Mouse (Mus musculus) hindbrain, embryonic 11.5 days (tissue): ENCODE results near the gene Gm42372. TPM values are rescaled to one million over a fixed set of nuclear protein-coding genes. Genes with fewer than 3 reads are reported as not detected.
A peak's percentile ranks its signal among the peaks of the same experiment; 100 is the strongest.

Source experiments
- ATAC-seq: fragments of 200-750 bp; cut with Nextera tagmentation; 2 replicates; pipeline ENCODE4 v1.8.0; 2017; ENCODE audit warnings: mild to moderate bottlenecking, moderate TSS enrichment, moderate library complexity; ENCODE audit not compliant: low FRiP score
- DNase-seq: peaks from one replicate; pipeline ENCODE4 v3.0.0-alpha.2; 2015; ENCODE audit warnings: low spot score
- H3K27ac ChIP-seq: fragments of 300-500 bp; sonication (generic); 2 replicates; pipeline ENCODE4 v1.5.1; 2014; ENCODE audit warnings: mild to moderate bottlenecking, low read depth, low read length
- H3K27me3 ChIP-seq: fragments of 300-500 bp; sonication (generic); 2 replicates; pipeline ENCODE4 v1.6.1; 2014; ENCODE audit warnings: mild to moderate bottlenecking, low read length, moderate library complexity, mixed read lengths; ENCODE audit not compliant: control insufficient read depth, insufficient read depth
- H3K36me3 ChIP-seq: fragments of 300-500 bp; sonication (generic); 2 replicates; pipeline ENCODE4 v1.6.1; 2014; ENCODE audit warnings: mild to moderate bottlenecking, low read length, moderate library complexity, mixed read lengths; ENCODE audit not compliant: control insufficient read depth, insufficient read depth
- H3K4me1 ChIP-seq: fragments of 300-500 bp; sonication (generic); replicated peaks from 2 replicates; pipeline ENCODE4 v1.6.1; 2014; ENCODE audit warnings: low read length, mixed read lengths; ENCODE audit not compliant: control insufficient read depth, insufficient read depth
- H3K4me2 ChIP-seq: fragments of 300-500 bp; sonication (generic); replicated peaks from 2 replicates; pipeline ENCODE4 v1.6.1; 2014; ENCODE audit warnings: mild to moderate bottlenecking, low read depth, low read length
- H3K4me3 ChIP-seq: fragments of 300-500 bp; sonication (generic); 2 replicates; pipeline ENCODE4 v1.5.1; 2014; ENCODE audit warnings: low read depth, low read length
- H3K9ac ChIP-seq: fragments of 300-500 bp; sonication (generic); 2 replicates; pipeline ENCODE4 v1.6.1; 2014; ENCODE audit warnings: low read depth, low read length
- H3K9me3 ChIP-seq: fragments of 300-500 bp; sonication (generic); 2 replicates; pipeline ENCODE4 v1.6.1; 2016; ENCODE audit warnings: low read length; ENCODE audit not compliant: control insufficient read depth
- WGBS: fragments of 180-500 bp; shearing (Covaris S2); extraction: QIAGEN DNeasy Blood & Tissue Kit; methylation state at CpG from one replicate; pipeline ENCODE4 v1.1.7; 2014; 5-methylcytosine and 5-hydroxymethylcytosine counted together
- polyA plus RNA-seq: library from polyadenylated mRNA; unstranded; fragments of >200 nt; fragmentation: Nextera tagmentation; extraction: Ambion mirVana; gene quantifications from 2 replicates; pipeline ENCODE4 v1.2.1, GENCODE M21; 2014

Gm42372 gene
- polyA plus RNA-seq, 1 experiment from 2014 or later = 1.7 TPM

GRCm38 (mm10) chr7:16955712-16956111 lies 27.2 kb upstream of the Gm42372 start:
- no peak overlapping the region for H3K9ac ChIP-seq
- no peak overlapping the region for H3K4me3 ChIP-seq
- DNase-seq (no peak), ATAC-seq (no peak)
- H3K9me3 ChIP-seq = no peaks in the 10 kb centered on the region
- H3K36me3 ChIP-seq = no peaks in the 10 kb centered on the region
- H3K27ac ChIP-seq = no peak overlapping the region
- no peaks in the 10 kb centered on the region for H3K27me3 ChIP-seq
- no peak overlapping the region for H3K4me2 ChIP-seq
- H3K4me1 ChIP-seq = no peaks in the 10 kb centered on the region
- 85% methylated on average over 4 of the region's 4 CpGs for WGBS

- Histone ChIP-seq H3K4me2 (no peak overlapping the region), H3K4me3 (no peak overlapping the region), H3K27me3 (no peaks in the 10 kb centered on the region), H3K36me3 (no peaks in the 10 kb centered on the region), H3K9me3 (no peaks in the 10 kb centered on the region), H3K9ac (no peak overlapping the region), H3K4me1 (no peaks in the 10 kb centered on the region), H3K27ac (peak overlapping the region; percentile 65)
- ATAC-seq (no peak), DNase-seq (peak; percentile 60)
- 56% methylated on average over 15 of the region's 15 CpGs for WGBS
Measured at GRCm38 (mm10) chr7:16956410-16957265, 26.2 kb upstream of the Gm42372 start.

- H3K27me3 ChIP-seq = no peaks in the 10 kb centered on the region
- H3K9ac ChIP-seq = peak within 1 kb of the TSS; percentile 1; the same call in 1 of the 2 replicates
- H3K27ac ChIP-seq = peak within 1 kb of the TSS; percentile 95
- H3K36me3 ChIP-seq = no peaks in the 10 kb centered on the region
- H3K4me3 ChIP-seq = peak within 1 kb of the TSS; percentile 6
- DNase-seq (peak; percentile 96), ATAC-seq (peak; percentile 96)
- no peaks in the 10 kb centered on the region for H3K4me1 ChIP-seq
- peak within 1 kb of the TSS; percentile 53 for H3K4me2 ChIP-seq
- H3K9me3 ChIP-seq = no peaks in the 10 kb centered on the region
- 19% methylated on average over 17 of the region's 17 CpGs for WGBS
Measured at GRCm38 (mm10) chr7:16959539-16960187, 23.2 kb upstream of the Gm42372 start, which contains the start of gene Pnmal1. Gene Pnmal1, plus strand, starts transcription at chr7:16959679.

GRCm38 (mm10) chr7:16961678-16962077 lies 21.2 kb upstream of the Gm42372 start:
- Histone ChIP-seq H3K4me1 (no peaks in the 10 kb centered on the region), H3K36me3 (no peaks in the 10 kb centered on the region), H3K27ac (no peak overlapping the region), H3K27me3 (no peaks in the 10 kb centered on the region), H3K9me3 (no peaks in the 10 kb centered on the region), H3K4me2 (no peak overlapping the region), H3K4me3 (no peak overlapping the region), H3K9ac (no peak overlapping the region)
- DNase-seq (no peak), ATAC-seq (no peak)
- WGBS = 85% methylated on average over 5 of the region's 5 CpGs

GRCm38 (mm10) chr7:16968414-16968813 lies 14.5 kb upstream of the Gm42372 start:
- no peak for ATAC-seq
- WGBS = 87% methylated on average over 6 of the region's 6 CpGs
- no peak overlapping the region for H3K9ac ChIP-seq

GRCm38 (mm10) chr7:16971160-16971559 lies 11.7 kb upstream of the Gm42372 start:
- no peak overlapping the region for H3K9ac ChIP-seq

More at GRCm38 (mm10) chr7:16968414-16968813, 14.5 kb upstream of the Gm42372 start:
- Histone ChIP-seq H3K27me3 (no peaks in the 10 kb centered on the region), H3K4me1 (no peaks in the 10 kb centered on the region), H3K4me2 (no peak overlapping the region), H3K9me3 (no peaks in the 10 kb centered on the region), H3K36me3 (no peaks in the 10 kb centered on the region), H3K27ac (no peak overlapping the region), H3K4me3 (no peak overlapping the region)
- no peak for DNase-seq

GRCm38 (mm10) chr7:16974018-16974417 lies 8.9 kb upstream of the Gm42372 start:
- 52% methylated on average over 6 of the region's 6 CpGs for WGBS
- no peak overlapping the region for H3K27ac ChIP-seq
- no peak overlapping the region for H3K4me3 ChIP-seq
- DNase-seq (peak; percentile 19), ATAC-seq (no peak)
- no peaks in the 10 kb centered on the region for H3K36me3 ChIP-seq
- no peak overlapping the region for H3K4me2 ChIP-seq
- H3K9me3 ChIP-seq = no peaks in the 10 kb centered on the region
- no peak overlapping the region for H3K9ac ChIP-seq
- no peaks in the 10 kb centered on the region for H3K27me3 ChIP-seq
- H3K4me1 ChIP-seq = no peaks in the 10 kb centered on the region

More at GRCm38 (mm10) chr7:16971160-16971559, 11.7 kb upstream of the Gm42372 start:
- Histone ChIP-seq H3K4me2 (no peak overlapping the region), H3K36me3 (no peaks in the 10 kb centered on the region), H3K4me3 (no peak overlapping the region), H3K27me3 (no peaks in the 10 kb centered on the region), H3K4me1 (no peaks in the 10 kb centered on the region), H3K9me3 (no peaks in the 10 kb centered on the region), H3K27ac (no peak overlapping the region)
- WGBS = 86% methylated on average over 3 of the region's 3 CpGs
- DNase-seq (no peak), ATAC-seq (no peak)

GRCm38 (mm10) chr7:16976298-16976697 lies 6.6 kb upstream of the Gm42372 start:
- no peak overlapping the region for H3K4me2 ChIP-seq
- 59% methylated on average over 8 of the region's 8 CpGs for WGBS
- H3K9ac ChIP-seq = no peak overlapping the region
- 0 out of 2 replicates have a peak, but pooled peaks cover 3% of the 10 kb centered on the region for H3K4me1 ChIP-seq
- no peaks in the 10 kb centered on the region for H3K36me3 ChIP-seq
- no peak overlapping the region for H3K4me3 ChIP-seq
- no peak for ATAC-seq
- DNase-seq = no peak
- H3K27ac ChIP-seq = no peak overlapping the region
- no peaks in the 10 kb centered on the region for H3K27me3 ChIP-seq
- no peaks in the 10 kb centered on the region for H3K9me3 ChIP-seq
